Mouse (Mus musculus): Measurements from ENCODE around the gene Tmem192. TPM values are rescaled to one million over a fixed set of nuclear protein-coding genes. Genes with fewer than 3 reads are reported as not detected.

Gene Tmem192
- polyA plus RNA-seq (2015; fragmentation: Nextera tagmentation; extraction: Ambion mirVana) = 47.2 and 52.4 TPM in 2 replicates

DNA sequence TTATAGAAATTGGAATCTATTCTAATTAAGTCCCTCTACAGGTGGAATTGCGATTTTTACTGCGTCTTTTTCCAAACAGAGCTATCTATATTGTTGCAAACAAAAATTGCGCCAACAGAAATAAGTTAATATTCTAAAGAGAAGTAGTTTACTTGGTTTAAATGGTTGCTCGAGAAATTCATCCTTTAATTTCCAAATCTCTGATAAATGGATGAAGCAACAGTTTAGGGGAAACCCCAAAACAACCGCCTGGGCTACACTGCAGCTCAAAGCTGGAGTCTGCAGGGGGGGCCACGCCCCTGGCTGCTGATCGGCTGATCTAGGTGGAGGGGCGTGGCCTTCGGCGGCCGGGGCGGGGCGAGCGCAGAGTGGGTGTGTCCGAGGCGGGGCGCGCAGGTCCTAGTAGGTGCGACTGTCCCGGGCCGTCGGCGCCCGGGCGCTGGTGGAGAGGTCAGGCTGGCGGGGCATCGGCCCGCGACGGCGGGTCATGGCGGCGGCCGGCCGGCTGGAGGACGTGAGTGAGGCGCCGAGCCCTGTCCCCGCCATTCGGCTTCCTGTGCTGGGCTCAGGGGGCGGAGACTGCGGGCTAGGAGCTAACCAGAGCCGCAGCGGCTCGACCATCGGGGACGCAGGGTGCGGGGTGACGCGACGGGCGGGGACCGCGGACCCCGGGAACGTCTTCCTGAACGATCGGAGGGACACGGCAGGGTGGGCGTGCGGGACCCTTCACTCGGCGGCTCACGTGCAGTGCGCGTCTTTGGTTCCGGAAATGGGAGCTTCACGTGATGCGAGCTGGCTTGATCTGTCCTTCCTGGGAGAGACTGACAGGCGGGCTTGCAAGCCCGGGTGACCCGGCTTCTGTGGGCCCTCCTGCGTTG is at the start of gene Tmem192:
Tmem192 (plus strand) TSS at position 366 of the 878 bp plus-strand sequence.

DNA sequence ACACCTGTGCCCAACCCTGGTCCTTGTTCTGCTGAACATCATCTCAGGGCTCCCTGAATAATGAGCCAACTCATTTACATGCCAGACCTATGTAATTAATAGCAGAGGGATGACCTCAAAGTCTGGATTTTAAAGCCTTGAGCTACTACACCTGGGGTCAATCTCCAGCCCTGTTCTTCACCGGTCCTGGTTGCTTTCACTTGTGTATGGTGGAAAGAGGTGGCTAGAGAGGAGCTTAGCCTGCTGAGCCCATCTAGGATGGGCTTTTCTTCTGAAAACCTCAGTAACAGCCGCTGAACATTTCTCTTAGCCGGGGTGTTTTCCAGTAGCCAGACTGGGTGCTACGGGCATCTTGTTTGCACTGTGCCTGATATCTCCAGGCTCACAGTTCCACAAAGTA is 40.7 kb downstream of the Tmem192 start, which contains the start of gene Trim75:
Trim75 (minus strand) TSS at position 101 of the 400 bp plus-strand sequence.

DNA sequence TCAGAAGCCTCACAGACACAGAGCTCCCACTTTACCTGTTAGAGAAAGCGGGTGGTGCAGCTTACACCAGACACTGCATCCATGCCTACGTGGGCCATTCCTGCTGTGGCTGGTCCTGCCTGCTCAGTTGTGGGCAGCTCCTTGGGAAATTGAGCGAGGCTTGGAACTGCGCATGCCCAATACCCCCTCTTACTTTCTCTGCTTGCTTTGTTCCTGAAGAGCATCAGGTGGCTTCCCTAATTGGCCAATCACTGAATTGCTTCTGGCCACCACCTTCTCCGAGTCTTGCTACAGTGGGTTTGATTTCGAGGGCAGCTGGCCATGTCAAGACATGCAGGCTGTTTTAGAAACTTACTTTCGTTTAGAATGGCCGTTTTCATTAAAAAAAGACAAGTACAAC is 71.4 kb downstream of the Tmem192 start, which contains the start of the genes Trim61 and Trim60:
Trim61 (minus strand) TSS at position 101 of the 400 bp plus-strand sequence.
Trim60 (minus strand) TSS at position 162 of the 400 bp plus-strand sequence.

Other genes with a start within 250 kb of the Tmem192 start
- gene Msmo1, start 213.4 kb upstream of the Tmem192 start, polyA plus RNA-seq (2015; fragmentation: Nextera tagmentation; extraction: Ambion mirVana) = 127 and 147 TPM in 2 replicates
- 32.8 and 33.3 TPM in 2 replicates for gene Klhl2, start 97.2 kb upstream of the Tmem192 start, polyA plus RNA-seq (2015; fragmentation: Nextera tagmentation; extraction: Ambion mirVana)
- gene Trim75, start 40.6 kb downstream of the Tmem192 start, polyA plus RNA-seq (2015; fragmentation: Nextera tagmentation; extraction: Ambion mirVana) = 0.25 TPM in 1 of 2 replicates, not detected in the other
- 0.15 TPM in 1 of 2 replicates, not detected in the other for gene Trim61, start 71.3 kb downstream of the Tmem192 start, polyA plus RNA-seq (2015; fragmentation: Nextera tagmentation; extraction: Ambion mirVana)
- gene Trim60, start 71.4 kb downstream of the Tmem192 start, polyA plus RNA-seq (2015; fragmentation: Nextera tagmentation; extraction: Ambion mirVana) = 0.08 TPM in 1 of 2 replicates, not detected in the other
- gene Apela, start 90.2 kb downstream of the Tmem192 start, polyA plus RNA-seq (2015; fragmentation: Nextera tagmentation; extraction: Ambion mirVana) = 2.0 and 2.8 TPM in 2 replicates
- not detected in 2 replicates for gene Gm10663, start 127.8 kb downstream of the Tmem192 start, polyA plus RNA-seq (2015; fragmentation: Nextera tagmentation; extraction: Ambion mirVana)
- gene BC030870, start 182.4 kb downstream of the Tmem192 start, polyA plus RNA-seq (2015; fragmentation: Nextera tagmentation; extraction: Ambion mirVana) = not detected in 2 replicates